Mouse (Mus musculus) A20 (cell line): Measurements from ENCODE around the gene Tmem102.

ENCODE experiments used
- DNase-seq: peaks from one replicate; pipeline ENCODE4 v3.0.0-alpha.2; 2011; ENCODE audit warnings: low read depth, low spot score

Gene Tmem102

DNA sequence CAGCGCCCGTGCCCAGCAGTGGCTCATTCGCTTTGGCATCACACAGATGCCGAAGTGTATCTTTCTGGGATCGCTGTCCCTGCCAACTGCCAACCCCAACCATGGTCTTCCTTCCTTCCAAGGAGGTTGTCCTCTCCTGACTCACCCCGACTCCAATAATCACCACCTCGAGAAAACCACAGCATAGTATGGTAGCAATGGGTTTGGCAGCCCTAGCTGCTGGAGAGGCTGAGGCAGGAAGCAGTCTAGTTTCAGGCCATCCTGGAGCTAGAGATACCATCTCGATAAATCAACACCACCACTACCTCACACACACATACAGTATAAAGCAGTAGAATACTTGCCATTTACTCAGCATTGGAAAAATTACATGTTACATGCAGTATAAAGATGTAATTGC lies 13.4 kb upstream of the Tmem102 start:
- DNase-seq: no peak

DNA sequence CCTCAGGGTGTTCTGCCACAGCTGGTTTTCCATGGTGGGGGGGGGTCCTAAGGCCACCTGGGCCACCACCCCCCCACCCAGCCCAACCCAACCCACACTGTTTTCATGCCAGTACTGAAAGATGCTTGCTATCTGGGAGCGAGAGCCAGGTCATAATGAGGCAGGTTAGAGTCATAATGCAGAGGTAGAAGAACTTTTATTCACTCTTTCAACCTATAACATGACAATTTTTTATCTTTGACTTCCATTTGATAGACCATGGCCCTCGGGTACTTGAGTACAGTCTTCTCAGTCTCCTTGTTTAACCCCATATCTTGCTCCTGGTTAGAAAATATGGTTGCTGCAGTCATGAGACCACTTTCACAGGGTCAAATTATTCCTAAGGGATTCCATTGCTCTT lies 12.9 kb upstream of the Tmem102 start, which contains the start of gene Spem2:
Gene Spem2 (minus strand): TSS at position 101 of the 400 bp plus-strand sequence.
- no peak for DNase-seq

DNA sequence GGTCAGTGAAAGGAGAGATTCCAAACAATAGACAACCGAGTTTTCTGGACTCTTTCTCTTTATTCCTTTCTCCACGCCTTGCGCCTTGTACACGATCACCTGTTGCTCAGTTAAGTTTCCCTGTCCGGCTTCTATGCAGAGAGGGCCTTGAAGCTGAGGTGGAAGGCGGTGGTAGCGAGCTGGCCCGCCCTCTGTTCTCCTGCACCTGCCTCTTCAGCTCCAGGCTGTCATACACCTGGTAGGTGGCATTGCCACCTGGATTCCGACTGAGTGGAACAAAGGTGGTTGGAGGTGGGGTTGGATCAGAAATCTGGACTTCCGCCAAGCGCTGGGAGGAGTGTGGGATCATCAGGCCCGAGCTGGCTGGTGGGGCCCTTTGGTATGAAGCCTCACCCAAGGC lies 11.1 kb upstream of the Tmem102 start:
- no peak for DNase-seq

DNA sequence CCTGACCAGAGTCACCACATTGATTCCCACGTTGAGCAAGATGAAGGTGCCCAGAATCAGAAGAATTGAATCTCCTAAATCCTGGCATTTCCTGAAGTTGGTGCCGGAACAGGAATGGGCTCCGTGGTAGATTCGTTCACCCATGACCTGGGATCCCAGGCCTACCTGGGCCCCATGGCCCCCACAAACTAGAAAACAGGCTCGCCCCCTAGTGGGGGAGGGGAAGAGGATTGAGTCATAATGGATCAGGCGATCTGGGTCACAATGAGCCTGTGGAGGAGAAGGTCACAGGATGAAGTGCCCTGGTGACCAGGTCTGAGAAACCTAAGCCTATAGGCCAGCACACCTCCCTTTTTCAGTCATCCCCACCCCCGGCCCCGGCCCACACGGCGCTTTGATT lies 9.7 kb upstream of the Tmem102 start, which contains the start of gene Gm39566:
Gene Gm39566 (minus strand): TSS at position 144 of the 400 bp plus-strand sequence.
- DNase-seq: no peak

DNA sequence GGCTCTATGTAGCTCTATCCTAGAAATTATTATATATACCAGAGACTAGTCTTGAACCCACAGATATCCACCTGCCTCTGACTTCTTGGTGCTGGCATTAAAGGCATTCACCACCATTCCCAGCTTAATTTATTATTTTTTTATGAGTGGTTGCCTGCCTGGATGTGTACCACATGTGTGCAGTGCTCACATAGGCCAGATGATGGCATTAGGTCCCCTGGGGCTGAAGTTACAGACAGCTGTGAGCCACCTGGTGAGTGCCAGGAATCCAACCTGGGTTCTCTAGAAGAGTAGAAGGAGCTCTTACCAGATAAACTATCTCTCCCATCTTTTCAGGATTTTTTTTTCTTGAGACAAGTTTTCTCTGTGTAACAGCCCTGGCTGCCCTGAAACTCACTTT lies 4.9 kb upstream of the Tmem102 start:
- DNase-seq: peak; percentile 32

DNA sequence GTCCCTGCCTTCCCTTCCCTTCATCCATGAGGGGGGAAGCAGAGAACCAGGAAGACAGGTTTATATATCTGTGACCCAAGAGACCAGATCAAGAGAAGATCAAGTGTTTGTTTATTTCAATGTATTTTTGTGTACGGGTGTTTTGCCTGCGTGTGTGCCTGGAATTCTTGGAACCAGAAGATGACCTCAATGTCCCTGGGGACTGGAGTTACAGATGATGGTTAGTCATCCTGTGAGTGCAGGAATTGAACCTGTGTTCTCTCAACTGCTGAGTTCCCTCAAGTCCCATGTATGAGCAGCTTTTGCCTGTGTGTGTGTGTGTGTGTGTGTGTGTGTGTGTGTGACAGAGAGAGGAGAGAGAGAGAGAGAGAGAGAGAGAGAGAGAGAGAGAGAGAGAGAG lies 2.2 kb upstream of the Tmem102 start:
- DNase-seq: no peak

DNA sequence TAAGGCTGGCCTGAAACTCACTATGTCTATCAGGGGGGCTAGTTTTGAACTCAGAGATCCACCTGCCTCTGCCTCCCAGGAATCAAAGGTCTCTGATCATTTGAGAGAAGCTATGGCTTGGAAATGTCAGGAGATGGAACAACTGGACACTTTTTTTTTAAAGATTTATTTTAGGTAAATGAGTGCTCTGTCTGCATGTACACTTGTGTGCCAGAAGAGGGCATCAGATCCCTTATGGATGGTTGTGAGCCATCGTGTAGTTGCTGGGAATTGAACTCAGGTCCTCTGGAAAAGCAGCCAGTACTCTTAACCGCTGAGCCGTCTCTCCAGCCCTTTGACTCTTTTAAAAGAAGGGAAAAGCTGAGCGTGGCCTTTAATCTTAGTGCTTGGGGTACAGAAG lies 954 bp upstream of the Tmem102 start:
- no peak for DNase-seq

DNA sequence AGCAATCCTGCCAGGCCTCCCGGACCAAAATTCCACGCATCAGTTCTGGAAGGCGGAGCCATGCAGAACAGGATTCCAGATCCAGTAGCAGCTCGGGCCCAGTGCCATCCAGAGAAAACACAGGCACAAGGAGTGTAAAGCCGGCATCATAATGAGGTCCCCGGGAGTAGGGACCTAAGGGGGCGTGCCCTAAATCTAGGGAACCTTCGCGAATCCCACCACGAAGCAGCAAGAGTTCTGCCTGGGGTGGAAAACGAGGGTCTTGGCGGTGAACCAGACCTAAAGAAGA lies 828 bp downstream of the Tmem102 start:
- no peak for DNase-seq

DNA sequence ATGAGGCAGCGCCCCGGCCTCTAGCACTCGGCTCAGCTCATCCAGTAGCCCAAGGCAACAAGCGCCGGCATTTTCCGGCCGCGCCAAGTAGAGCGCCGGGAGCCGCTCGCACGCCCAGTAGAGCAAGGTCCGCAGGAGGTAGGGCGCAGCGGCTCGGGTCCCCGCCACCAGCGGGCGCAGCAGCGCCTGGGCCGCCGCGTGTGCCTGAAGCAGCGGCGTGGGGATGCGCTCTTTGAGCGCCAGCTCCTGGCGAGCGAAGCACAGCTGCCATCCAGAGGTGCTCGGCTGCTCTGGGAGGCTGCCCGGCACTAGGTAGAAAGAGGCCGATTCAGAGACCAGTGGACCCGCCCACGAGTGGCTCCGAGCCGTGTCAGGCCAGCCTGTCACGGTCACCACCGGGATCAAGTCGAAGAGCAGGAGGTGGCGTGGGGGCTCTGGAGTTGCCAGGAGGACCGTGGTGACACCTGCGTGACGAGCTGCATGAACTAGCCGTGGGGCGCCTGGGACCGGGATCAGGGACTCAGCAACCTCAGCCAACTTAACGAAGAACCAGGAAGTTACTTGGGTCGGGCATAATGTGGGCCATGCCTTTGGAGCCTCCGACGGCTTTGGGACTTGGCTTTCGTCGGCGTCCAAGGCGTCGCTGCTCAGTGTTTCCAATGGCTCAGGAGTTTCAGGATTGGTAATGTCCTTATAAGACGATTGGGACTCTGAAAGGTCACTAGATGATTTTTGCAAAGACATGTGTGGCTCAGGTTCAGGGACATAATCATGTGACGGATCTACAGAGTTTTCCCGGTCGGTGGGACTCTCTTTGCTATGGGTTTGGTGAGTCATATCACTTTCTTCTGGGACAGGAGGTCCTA lies 1.4 kb downstream of the Tmem102 start:
- peak; percentile 92 for DNase-seq

DNA sequence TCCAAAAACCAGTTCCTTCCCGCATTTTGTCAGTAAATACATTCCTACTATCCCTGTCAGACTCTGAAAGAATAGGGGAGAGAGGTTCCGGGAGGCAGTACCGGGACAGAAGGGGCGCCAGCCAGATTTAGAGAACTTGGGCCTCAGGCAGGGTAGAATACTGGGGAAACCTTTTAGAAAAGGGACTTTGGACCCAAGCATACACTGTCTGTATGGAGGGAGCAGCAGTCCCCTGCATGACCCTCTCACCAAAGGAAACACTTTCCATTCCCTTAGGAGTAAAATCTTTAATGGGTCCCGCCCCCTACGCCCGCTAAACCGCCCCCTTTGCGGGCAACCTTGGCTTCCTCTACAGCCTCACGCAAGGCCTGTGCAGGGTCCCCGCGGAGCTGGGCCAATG lies 2.1 kb downstream of the Tmem102 start:
- DNase-seq: no peak

DNA sequence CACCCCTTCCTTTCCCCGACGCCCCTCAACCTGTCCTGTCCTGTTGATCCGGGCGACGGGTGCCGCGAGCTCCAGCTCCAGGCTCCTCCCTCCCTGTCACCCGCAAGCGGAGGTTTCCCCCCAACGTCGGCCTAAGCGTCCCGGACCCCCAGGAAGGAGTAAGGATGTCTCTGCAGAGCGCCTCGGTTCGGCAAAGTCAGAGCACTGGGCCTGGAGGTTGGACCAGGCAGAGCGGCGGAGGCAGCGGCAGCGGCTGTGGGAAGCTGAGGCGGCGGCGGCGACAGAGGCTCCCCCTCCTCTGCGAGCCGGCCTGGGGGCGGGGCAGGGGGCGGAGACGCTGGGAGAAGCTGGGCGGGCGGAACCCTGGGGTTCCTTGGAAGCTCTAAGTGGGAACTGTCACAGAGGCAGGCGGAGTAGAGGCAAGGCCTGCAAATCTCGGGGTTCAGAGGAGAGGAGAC lies 2.7 kb downstream of the Tmem102 start:
- peak; percentile 91 for DNase-seq

DNA sequence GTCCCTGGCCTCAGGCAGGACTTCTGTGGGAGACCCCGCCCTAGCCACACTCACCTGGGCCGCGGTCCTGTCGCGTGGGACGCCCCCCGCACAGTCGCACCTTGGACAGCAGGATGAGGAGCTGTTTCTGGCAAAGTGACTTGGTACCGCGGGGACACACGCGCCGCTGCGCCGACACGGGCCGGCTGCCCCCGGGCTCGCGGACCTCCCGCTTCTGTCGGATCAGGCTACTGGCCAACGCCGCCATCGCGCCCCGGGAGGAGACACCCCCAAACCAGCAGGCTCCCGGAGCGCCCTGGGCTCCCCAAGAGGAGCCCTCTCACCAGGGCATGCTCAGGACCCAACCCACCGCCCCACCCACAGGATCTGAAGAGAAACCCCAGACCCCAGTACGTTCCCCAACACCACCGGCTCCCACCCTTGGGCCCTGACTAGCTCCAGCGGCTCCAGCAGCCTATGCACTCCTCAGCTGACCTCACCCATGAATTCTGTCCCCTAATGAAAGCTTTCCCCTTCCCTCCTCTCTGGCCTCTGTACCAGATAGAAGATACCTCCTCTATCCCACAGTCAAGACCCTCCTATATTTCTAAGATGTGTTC lies 3.9 kb downstream of the Tmem102 start, which contains the start of gene Fgf11:
Gene Fgf11 (minus strand): TSS at position 479 of the 599 bp plus-strand sequence.
- no peak for DNase-seq

DNA sequence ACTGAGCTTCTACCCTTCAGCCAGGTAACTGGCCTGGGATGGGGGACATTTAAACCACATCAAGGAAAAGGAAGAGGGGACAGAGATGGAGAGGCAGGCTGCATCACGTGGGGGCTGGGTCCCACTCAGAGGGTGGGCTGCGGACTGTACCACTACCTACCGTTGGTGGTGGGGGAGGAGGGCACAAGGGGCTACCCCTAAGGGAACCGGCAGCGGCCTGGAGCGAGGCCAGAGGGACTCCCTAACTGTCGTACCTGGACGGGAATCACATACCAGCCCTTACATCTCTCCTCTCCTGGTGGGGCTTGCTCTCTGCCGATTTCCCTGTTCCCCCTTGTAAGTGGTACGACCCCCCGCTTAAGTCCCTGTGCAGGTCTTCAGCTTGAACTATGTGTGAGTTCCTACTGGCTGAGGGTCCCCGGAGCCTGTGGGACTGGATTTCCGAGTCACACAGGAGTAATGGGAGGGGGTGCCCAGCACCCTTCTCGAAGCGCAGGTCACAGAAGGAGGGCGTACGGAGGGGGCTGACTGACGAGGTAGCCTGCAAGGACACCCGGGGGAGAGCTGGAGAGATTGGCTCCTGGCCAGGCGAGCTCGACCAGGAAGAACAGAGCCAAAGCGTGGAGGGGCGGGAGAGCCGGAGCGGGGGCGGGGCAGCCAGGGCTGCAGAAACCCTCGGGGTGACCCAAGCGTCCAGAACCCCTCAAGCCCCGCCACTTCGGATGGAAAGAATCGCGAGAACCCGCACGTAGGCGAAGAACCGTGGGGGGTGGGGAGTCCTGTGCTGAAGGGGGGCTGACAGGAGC lies 4.8 kb downstream of the Tmem102 start:
- DNase-seq: peak; percentile 94

DNA sequence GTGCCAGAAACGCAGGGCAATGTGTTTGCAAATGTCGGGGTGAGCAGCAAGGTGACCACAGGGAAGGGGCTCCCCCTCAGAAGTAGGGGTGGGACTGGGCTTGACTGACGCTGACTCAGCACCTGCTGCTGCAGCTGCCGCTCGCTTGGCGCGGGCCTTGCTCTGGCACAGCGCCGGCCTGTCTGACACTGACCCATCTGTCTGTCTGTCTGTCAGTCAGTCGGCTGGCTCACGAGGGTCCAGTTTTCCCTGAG lies 5.4 kb downstream of the Tmem102 start:
- DNase-seq: peak; percentile 97

DNA sequence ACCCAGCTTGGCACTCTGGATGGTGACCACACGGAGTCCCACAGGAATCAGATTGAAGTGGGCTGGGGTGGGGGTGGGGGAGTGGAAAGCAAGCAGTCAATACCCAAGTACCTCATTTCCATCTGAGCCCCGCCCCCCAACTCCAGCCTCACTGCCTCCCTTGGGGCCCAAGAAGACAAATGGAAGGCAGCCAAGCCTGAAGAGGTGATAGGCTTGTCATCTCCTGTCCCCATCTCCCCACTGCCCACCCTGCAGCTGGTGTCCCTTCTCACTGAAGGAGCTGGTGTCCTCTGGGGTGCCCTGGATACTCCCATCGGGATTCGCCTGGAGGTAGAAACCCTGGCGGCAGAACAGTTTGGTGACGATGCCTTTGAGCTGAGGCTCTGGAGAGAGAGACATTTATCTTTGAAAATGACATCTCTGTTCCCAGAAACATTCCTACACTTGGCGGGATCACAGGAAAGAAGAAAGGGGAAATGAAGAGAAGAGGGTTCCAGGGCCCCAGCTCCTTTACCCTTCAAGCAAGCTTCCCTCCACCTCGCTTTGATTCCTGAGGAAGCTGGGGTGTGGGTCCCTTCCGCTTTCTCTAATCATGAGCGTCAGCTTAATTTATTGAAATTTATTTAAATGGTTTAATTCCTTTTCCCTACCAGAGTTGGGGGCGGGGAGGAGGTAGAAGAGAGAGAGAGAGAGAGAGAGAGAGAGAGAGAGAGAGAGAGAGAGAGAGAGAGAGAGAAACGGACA lies 5.9 kb downstream of the Tmem102 start:
- DNase-seq: peak; percentile 98

DNA sequence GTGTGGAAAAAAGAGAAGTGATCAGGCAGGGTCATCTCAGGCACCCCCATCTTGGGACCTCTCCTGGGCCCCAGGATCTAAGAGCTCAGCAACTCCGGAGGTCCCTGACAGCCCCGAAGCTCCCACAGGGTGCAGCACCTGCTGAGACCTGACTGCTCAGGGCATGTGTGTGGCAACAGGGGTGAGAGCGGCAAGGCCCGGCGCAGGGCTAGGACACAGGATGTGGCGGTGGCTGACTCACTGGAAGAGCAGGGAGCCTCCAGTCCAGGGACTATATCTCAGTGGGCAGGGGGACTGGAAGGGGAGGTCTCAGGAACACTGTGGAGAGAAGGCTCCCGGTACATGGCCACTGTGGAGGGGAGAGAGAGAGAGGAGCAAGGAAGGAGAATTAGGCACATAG lies 7.5 kb downstream of the Tmem102 start:
- no peak for DNase-seq

DNA sequence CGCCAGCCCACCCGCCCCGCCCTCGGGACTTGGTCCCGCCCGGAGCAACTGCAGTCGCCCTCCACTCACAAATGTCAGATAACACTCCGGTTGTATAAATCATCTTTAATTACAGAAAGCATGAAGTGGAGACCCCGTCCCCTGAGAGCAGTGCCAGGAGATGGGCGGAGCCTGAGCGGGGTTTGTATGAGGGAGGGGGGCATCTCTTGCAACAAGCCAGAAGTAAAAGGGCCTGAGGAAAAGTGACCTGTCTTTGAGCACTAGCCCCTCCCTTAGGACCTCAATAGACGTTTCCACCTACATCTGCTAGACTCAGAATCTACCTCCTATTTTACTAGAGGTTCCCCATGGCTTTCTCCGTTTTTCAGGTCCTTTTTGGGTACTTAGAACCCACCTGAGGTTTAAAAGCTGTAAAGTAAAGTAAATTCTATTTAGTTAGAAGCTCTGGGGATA lies 9.4 kb downstream of the Tmem102 start:
- DNase-seq: peak; percentile 77

DNA sequence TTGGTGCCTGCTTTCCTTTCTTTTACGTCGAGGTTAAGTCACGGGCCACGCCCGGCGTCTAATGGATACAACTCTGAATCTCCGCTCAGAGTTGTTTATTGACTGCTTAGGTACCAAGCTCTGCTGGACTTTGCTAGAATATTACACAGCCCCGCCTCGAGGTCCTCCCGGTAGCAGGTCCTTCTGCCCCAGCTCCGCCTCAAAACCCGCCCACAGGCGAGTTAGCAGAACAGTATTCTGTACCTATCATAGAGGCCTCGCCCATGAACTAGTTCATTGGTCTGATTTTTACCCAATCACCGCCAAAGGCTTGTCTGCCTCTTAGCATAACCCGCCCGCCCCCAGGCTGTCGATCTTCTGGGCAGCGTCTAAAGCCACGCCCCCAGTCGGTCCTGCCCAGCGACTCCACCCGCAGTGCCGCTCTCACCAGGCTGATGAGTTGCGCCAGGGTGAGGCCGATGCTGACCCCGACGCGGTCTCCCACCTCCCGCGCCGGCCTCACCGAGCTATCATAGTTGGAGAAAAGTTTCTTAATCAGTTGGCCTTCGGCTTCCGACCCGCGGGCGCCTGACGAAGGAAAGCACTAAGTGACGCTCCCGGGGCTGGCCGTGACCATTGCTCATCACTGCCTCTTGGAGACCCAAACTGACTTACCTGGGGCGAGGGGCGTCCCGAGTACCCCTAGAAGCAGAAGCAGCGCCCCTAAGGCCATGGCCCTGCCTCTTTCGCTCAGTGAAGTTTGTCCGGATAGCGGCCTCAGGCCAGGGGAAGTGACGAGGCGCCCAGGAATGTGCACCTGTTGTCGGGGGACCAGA lies 10.0 kb downstream of the Tmem102 start, which contains the start of gene Chrnb1:
Gene Chrnb1 (minus strand): TSS at position 776 of the 815 bp plus-strand sequence.
- DNase-seq: peak; percentile 98

DNA sequence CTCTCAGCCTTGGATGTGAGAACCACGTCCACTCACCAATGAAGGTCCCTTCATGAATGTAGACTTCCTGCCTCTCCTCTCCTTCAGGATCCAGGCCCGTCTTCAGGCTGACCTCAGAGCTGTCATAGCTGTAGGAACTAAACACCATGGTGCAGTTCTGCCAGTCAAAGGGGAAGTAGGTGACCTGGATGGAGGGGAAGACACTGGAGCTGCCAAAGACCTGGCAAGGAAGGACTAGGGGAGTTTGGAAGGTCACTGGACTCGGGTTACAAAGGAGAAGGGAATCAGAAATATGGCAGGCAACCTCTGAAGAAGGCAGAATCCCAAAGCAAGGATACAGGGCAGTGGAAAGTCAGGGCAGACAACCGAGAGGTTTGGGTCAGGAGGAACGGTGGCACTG lies 12.0 kb downstream of the Tmem102 start:
- DNase-seq: no peak

DNA sequence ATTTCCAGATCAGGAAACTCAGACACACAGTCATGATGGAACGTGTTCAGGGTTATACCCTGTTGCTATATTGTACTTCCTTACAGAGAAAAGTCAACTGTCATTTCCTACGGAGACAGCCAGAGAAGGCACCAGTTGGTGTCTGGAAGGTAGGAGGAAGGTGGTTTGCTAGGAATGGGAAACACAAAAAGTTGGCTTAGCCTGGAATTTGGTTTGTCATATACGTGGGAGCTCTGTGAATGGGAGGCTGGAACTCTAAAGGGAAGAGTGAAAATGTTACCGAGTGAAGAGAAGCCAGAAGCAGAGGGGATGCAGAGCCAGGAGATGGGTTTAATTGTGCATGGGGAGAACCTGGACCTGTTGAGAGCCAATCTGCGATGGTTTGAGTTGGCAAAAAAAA lies 14.0 kb downstream of the Tmem102 start:
- no peak for DNase-seq

DNA sequence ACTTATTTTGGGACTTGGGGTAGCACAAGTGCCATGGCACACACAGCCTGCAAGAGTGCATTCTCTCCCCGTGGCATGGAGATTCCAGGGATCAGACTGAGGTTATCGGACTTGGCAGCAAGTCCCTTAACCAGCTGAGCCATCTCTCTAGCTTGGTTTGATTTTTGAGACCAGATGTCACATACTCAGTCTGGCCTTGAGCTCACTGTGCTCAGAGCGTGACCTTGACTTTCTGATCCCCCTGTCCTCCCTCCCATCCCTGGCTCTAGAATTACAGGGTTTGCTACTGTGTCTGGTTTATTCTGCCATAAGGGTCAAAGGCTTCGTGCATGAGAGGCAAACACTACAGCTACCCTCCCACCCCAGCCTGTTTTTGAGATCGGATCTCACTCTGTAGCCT lies 16.0 kb downstream of the Tmem102 start:
- no peak for DNase-seq
